Mouse (Mus musculus) cerebellum, adult (tissue): ENCODE data around the gene Ugt1a10.
"Not testable (repeated sequence)": the region's sequence is repeated elsewhere in the genome, so short reads cannot be mapped to it uniquely, and the experiment has no call there.

Experiments
- ATAC-seq: cut with Nextera tagmentation; 2 replicates; pipeline ENCODE4 v1.9.2; 2017; ENCODE audit warnings: mild to moderate bottlenecking, moderate library complexity, mixed read lengths; ENCODE audit not compliant: insufficient number of reproducible peaks, low FRiP score, low TSS enrichment

Gene Ugt1a10

DNA sequence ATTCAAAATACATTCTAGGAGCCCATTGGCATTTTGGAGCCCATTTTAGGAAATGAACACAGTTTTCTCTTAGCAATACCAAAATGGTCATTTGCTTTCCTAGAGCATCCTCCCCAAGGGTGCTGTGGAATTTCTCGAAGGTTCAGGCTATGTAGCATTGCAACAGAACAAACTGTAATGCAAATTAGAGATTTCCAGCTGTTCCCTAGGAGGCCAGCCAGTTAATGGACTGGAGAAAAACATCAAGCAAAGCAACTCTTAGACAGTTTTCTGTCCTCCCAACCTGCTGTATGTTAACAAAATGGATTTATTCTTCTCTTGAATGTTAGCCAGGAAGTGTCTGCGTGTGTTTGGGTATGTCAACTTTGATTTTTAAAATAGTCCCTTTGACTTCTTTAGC lies 81.5 kb downstream of the Ugt1a10 start:
- no peak for ATAC-seq

DNA sequence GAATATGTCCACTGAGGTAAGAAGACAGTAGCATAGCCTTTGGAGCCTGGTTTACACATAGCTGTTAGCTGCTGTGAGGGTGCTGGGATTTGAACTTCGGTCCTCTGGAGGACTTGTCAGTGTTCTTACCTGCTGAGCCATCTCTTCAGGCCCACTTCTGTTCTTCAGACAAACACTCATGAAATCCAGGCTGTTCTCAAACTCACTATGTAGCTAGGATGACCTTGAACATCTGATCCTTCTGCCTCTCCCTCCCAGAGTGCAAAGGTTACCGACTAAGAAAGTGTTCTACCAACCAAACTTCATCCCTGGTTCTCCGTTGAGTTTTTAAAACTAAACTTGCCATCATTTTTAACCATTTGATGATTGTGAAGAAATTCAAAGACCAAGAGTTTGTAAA lies 82.1 kb downstream of the Ugt1a10 start:
- ATAC-seq: no peak

GRCm38 (mm10) chr1:88138145-88138544 lies 83.0 kb downstream of the Ugt1a10 start:
- no peak for ATAC-seq

DNA sequence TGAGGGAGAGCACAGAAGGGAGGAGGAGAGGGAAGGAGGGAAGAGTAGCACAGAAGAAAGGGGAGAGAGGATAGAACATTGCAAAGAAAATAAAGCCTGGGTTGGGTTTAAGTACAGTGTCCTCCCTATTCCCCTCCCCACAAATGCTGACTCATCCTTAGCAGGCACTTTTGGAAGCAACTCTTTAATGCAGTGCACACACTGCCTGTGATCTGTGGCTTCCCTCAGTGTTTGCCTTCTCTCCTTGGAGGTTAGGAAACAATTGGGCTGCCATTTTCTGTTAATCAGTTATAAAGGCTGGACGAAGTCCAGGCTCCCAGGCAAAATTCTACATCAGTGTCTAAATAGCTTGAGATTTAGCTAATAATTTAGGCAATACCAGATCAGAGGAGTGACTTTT lies 85.3 kb downstream of the Ugt1a10 start:
- not testable (repeated sequence) for ATAC-seq

DNA sequence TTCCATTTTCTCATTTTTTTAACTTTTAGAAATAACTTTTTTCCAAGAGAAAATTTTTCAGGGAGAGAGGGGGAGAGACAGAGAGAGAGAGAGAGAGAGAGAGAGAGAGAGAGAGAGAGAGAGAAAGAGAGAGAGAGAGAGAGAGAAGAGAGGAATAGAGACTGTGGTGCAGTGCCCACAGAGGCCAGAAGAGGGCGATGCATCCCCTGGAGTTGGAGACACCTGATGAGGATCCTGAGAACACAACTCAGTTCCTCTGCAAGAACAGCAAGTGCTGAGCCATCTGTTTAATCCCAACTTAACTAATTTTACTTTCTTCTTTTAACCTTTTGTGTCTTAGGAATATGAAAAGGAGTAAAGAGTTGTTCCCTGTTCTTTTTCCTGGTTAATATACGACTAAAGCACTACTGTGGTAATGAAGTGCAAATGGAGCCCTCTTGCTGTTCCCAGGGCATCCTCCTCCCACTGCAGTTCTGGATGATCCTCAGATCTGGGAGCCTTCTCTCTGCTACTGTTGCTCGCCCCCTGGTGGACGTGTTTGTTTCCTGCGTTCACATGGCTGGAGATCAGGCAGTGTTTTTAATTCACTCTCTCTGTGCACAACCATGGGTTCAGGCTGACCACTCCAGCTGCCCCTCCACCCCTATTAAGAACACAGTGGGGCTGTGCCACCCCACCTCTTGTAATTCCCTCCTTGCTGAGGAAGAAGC lies 88.9 kb downstream of the Ugt1a10 start:
- peak; percentile 70 for ATAC-seq

- not testable (repeated sequence) for ATAC-seq
Observed at GRCm38 (mm10) chr1:88145278-88145677, 90.1 kb downstream of the Ugt1a10 start.

- not testable (repeated sequence) for ATAC-seq
Observed at GRCm38 (mm10) chr1:88150133-88150532, 94.9 kb downstream of the Ugt1a10 start.

- no peak for ATAC-seq
Observed at GRCm38 (mm10) chr1:88158430-88158829, 103.2 kb downstream of the Ugt1a10 start.

- no peak for ATAC-seq
Observed at GRCm38 (mm10) chr1:88165711-88166110, 110.5 kb downstream of the Ugt1a10 start, which contains the start of gene Ugt1a5. Ugt1a5 (plus strand) TSS chr1:88166012.

DNA sequence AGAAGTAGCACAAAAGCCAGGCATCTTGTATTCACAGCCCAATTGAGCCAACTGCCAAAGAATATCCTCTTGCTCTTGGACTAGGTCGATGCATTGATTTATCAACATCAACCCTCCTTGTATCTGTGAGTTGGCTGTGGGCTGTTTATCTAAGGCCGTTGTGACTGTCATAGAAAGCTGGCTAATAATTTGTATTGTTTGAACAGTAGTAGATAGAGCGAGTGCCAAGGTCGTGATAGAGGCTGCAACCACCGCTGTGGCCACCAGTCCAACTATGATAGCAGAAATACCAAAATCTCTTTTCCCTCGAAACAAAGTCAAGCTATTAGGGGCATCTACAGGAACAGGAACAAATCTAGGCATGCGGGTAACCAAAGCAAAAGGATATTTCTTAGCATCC lies 117.0 kb downstream of the Ugt1a10 start:
- ATAC-seq: not testable (repeated sequence)

- no peak for ATAC-seq
Observed at GRCm38 (mm10) chr1:88179657-88180056, 124.5 kb downstream of the Ugt1a10 start.

DNA sequence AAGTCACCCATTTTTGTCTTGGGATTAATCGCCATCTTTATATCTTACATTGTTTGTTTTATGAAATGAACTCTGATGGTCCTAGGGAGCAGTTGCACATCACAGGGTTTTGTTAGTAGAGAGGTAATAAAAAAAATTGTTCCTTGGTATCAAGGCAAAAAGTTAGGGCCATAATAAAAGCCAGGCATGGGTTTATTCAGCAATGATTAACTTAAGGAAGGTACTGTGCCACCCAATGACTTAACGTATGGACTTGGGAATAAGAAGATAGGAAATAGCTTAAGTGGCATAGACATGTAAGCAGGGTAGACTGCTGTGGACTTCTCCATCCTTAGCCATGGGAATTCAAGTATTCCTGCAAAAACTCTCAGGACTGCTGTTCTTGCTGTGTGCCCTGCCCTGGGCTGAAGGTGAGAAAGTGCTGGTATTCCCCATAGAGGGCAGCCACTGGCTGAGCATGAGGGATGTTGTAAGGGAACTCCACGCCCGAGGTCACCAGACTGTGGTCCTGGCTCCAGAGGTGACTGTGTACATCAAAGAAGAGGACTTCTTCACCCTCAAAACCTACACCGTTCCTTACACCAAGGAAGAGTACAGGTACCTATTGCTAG lies 131.2 kb downstream of the Ugt1a10 start:
- no peak for ATAC-seq

GRCm38 (mm10) chr1:88192136-88192535 lies 136.9 kb downstream of the Ugt1a10 start:
- ATAC-seq: no peak

GRCm38 (mm10) chr1:88195687-88196086 lies 140.5 kb downstream of the Ugt1a10 start:
- ATAC-seq: no peak

DNA sequence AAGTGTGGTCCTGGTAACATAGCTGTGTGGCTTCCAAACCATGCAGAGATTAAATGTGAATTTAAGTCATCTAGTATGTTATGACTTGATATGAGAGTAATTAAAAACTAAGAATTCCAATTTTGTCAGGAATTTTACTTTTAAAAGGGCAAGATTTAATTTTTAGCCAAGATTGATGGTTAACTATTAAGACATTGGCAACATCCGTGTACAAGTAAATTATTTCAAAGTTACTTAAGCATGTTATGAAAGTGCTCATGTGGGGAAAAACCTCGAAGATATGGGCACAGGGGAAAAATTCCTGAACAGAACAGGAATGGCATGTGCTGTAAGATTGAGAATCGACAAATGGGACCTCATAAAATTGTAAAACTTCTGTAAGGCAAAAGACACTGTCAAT lies 142.3 kb downstream of the Ugt1a10 start:
- ATAC-seq: no peak

DNA sequence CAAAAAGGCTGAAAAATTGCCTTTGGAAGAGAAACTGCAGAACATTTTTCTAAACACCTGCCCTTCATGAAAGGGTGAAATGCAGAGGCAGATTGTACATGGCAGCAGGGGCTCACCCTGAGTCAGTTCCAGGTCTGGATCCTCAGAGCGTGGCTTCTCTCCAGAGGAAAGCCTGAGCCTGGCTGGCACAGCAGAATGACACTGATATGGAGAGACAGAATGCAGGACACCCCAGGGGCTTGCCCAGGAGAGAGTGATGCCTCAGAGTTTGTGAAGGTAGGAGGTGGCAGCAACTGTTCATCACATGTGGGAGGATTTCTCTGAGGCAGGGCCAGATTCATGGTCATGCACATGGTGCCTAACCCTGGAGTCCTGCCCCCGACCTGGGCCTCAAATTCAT lies 144.8 kb downstream of the Ugt1a10 start:
- ATAC-seq: peak; percentile 85

DNA sequence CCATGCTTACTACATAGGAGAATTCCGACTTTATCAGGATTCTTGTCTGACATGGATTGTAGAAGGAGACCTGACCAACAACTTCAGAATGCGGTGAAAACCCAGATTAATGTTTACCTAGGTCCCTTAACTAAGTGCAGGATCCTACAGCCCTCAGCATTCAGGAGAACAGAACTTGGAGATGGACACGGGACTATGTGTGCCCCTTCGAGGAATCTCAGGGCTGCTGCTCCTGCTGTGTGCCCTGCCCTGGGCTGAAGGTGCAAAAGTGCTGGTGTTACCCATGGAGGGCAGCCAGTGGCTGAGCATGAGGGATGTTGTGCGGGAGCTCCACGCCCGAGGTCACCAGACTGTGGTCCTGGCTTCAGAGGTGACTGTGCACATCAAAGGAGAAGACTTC lies 145.3 kb downstream of the Ugt1a10 start, which contains the start of gene Ugt1a2:
TSS of gene Ugt1a2 (plus strand) at position 146 of the 400 bp plus-strand sequence.
- ATAC-seq: no peak

- ATAC-seq: peak; percentile 99
Observed at GRCm38 (mm10) chr1:88205294-88205922, 150.2 kb downstream of the Ugt1a10 start, which contains the start of gene Dnajb3. Dnajb3 (minus strand) TSS chr1:88205782.

GRCm38 (mm10) chr1:88206843-88207479 lies 151.8 kb downstream of the Ugt1a10 start:
- no peak for ATAC-seq

DNA sequence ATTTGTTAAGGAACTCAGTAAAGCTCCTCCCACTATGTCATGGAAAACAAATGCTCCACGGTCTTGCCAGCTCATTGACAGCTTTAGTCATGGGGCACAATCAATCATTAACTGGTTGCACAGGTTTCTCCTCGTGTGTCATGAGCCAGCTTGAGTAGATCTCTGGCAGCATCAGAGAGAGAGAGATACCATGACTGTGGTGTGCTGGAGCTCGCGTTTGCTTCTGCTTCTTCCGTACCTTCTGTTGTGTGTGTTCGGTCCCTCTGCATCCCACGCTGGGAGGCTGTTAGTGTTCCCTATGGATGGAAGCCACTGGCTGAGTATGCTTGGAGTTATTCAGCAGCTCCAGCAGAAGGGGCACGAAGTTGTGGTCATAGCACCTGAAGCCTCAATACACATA lies 156.6 kb downstream of the Ugt1a10 start, which contains the start of gene Ugt1a1:
TSS of gene Ugt1a1 (plus strand) at position 148 of the 400 bp plus-strand sequence.
- ATAC-seq: peak; percentile 29; the same call in 1 of the 2 replicates
